Mouse (Mus musculus) layer of hippocampus, adult 9-10 months (tissue): ENCODE data around the gene Traf5.
A peak's percentile ranks its signal among the peaks of the same experiment; 100 is the strongest.

Experiments
- DNase-seq: peaks from one replicate; pipeline ENCODE4 v3.0.0; 2022; ENCODE audit warnings: low spot score

Traf5 gene

GRCm38 (mm10) chr1:192063209-192063946, 29.0 kb downstream of the Traf5 start:
- no peak for DNase-seq

GRCm38 (mm10) chr1:192062682-192063081, 29.7 kb downstream of the Traf5 start:
- no peak for DNase-seq

GRCm38 (mm10) chr1:192061666-192062306, 30.6 kb downstream of the Traf5 start:
- DNase-seq = no peak

GRCm38 (mm10) chr1:192058911-192059310, 33.4 kb downstream of the Traf5 start:
- no peak for DNase-seq

- DNase-seq = no peak
Measured at GRCm38 (mm10) chr1:192053726-192054125, 38.6 kb downstream of the Traf5 start.

- DNase-seq = no peak
Measured at GRCm38 (mm10) chr1:192052986-192053385, 39.4 kb downstream of the Traf5 start.

GRCm38 (mm10) chr1:192052461-192052860, 39.9 kb downstream of the Traf5 start:
- DNase-seq = no peak

GRCm38 (mm10) chr1:191999022-191999421, 93.3 kb downstream of the Traf5 start:
- DNase-seq = no peak

- DNase-seq = no peak
Measured at GRCm38 (mm10) chr1:191996621-191997185, 95.7 kb downstream of the Traf5 start.

- no peak for DNase-seq
Measured at GRCm38 (mm10) chr1:191995916-191996315, 96.4 kb downstream of the Traf5 start.

- DNase-seq = peak; percentile 16
Measured at GRCm38 (mm10) chr1:191995488-191995887, 96.9 kb downstream of the Traf5 start.

GRCm38 (mm10) chr1:191994476-191994875, 97.9 kb downstream of the Traf5 start:
- DNase-seq = no peak

- no peak for DNase-seq
Measured at GRCm38 (mm10) chr1:191992040-191992780, 100.1 kb downstream of the Traf5 start.

GRCm38 (mm10) chr1:191989994-191990393, 102.4 kb downstream of the Traf5 start:
- peak; percentile 91 for DNase-seq

GRCm38 (mm10) chr1:191989060-191989459, 103.3 kb downstream of the Traf5 start:
- DNase-seq = no peak

GRCm38 (mm10) chr1:191988646-191989045, 103.7 kb downstream of the Traf5 start:
- DNase-seq = no peak

- no peak for DNase-seq
Measured at GRCm38 (mm10) chr1:191987481-191987769, 104.9 kb downstream of the Traf5 start.

GRCm38 (mm10) chr1:191986674-191987480, 105.5 kb downstream of the Traf5 start:
- no peak for DNase-seq

- DNase-seq = no peak
Measured at GRCm38 (mm10) chr1:191981426-191982102, 110.8 kb downstream of the Traf5 start.

- no peak for DNase-seq
Measured at GRCm38 (mm10) chr1:191977187-191977586, 115.2 kb downstream of the Traf5 start, which contains the start of gene Rd3. TSS of gene Rd3 (plus strand) at chr1:191977370.
